Mouse (Mus musculus) erythroblast, embryonic 14.5 days (primary cell): Measurements from ENCODE around the gene Phka1.

Experiments used
- GATA1 ChIP-seq: IDR thresholded peaks from 2 replicates; pipeline ENCODE4 v1.6.1; 2012; ENCODE audit warnings: low read length, inconsistent platforms, mixed read lengths
- TAL1 ChIP-seq: IDR thresholded peaks from 3 replicates; pipeline ENCODE4 v1.6.1; 2012; ENCODE audit warnings: low read length, inconsistent platforms, mixed read lengths

DNA sequence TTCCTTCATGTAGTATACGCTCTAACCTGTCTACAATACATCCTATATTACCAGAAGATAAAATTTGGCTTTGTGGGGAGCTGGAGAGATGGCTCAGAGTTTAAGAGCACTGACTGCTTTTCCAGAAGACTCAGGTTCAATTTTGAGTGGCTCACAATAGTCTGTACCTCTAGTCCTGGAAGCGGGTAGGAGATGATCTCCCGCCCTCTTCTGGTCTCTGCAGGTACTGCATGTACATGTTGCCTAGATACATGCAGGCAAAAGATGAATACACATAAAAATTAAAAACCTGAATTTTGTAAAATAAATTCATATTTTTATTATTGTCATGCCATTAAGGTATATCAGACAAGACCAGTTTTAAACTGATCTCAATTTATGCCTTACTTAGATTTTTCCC, 167.3 kb downstream of the Phka1 start:
- TF ChIP-seq TAL1, result no peak
- TF ChIP-seq GATA1, result no peak
